Mouse (Mus musculus) adrenal gland, postnatal 36 days (tissue): ENCODE results near the gene Prss1. TPM values are rescaled to one million over a fixed set of nuclear protein-coding genes. Genes with fewer than 3 reads are reported as not detected.
"Not testable (repeated sequence)": the region's sequence is repeated elsewhere in the genome, so short reads cannot be mapped to it uniquely, and the experiment has no call there.

Experiments used
- DNase-seq, 2 experiments: peaks; one replicate each; pipeline ENCODE4 v3.0.0; 2021; ENCODE audit warnings: mixed read lengths in 1 of 2
- long read RNA-seq, 2 experiments: library from polyadenylated mRNA; stranded (forward); transcript quantifications; one replicate each; pipeline ENCODE4 v2.0.0; 2021; ENCODE audit warnings: borderline sequencing depth in 2 of 2
- total RNA-seq, 2 experiments: library from RNA; stranded (reverse); gene quantifications; 2 replicates each; pipeline ENCODE4 v1.2.3; 2021

The Prss1 gene
- total RNA-seq, result not detected
- long read RNA-seq, experiment 1, result 0 reads
- long read RNA-seq, experiment 2, partial matches to known transcripts, result 1 of 7 reads
- long read RNA-seq, experiment 2, other reads (novel, unspliced or antisense), result 6 of 7 reads

GRCm38 (mm10) chr6:41458632-41459031, at the start of gene Prss1:
Gene Prss1 (plus strand): TSS chr6:41458932.
- not testable (repeated sequence) for DNase-seq

DNA sequence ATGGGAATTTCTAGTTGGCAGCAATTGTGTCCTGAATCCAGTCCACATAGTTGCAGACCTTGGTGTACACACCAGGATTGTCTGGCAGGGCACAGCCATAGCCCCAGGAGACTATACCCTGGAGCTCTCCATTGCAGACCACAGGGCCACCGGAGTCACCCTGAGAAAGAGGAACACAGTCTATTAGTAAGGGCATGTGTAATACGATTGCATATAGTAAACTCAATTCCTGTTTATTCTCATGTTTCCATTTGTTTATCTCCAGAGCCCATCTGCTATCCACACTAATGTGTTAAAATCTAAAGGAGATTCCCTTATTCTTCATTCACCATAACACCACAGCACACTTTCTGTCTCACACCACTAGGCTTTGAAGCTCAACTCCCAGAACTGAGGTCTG, 16.5 kb upstream of the Prss1 start:
- DNase-seq, result not testable (repeated sequence)

DNA sequence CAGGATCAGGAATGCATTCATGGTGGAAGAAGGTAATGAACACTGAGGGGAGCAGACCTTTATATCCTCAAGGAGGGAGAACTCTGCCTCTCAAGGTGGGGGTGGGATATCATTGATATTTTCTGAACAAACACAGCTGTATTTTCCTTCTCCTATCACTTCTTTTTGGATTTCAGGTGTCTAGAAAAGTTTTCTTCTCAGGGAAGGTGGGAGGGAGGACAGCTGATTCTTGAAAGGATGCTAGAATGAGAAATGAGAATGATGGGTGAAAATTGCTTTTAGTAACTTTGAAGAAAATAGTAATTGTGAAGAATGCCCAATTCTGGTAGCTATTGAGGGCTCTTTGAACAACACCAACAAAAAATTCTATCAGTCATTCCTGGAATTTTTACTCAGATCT, 12.7 kb upstream of the Prss1 start, which contains the start of gene Gm10334:
Gene Gm10334 (minus strand): TSS at position 101 of the 400 bp plus-strand sequence.
- not testable (repeated sequence) for DNase-seq

DNA sequence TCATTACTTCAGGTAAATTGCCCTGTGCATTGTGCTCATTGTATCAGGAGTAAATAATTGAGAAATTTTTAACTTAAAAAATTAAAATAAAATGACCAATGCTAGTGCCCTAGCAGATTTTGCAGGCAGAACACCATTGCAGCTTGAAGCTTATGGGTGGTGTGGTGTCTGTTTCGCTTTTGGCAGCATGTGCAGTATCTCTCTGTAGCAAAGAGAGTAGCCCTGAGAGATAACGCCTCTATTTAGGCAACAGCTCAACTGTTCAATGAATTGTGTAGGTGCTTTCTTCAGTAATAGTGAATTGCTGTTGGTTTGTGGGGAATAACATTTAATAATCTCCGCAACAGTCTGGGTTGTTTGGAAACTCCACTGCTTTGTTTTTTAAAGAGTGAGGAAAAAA, 40.6 kb downstream of the Prss1 start:
- DNase-seq, result no peak

DNA sequence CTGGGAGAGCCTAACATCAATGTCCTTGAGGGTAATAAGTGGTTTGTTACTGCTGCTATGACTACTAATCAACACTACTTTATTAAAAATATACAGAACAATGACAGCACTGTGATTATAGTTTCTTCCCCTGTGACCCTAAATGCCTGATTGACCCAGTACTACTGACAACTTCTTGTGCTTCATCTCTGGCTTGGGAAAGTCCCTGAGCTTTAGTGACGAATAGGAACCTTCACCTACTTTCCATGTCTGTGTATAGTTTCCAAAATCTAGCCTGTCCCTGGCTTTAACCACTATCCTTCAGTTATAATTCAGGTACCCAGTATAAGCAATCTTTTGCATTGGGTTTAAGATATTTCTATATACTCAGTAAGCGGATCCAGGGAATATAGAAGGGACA, 46.2 kb downstream of the Prss1 start:
- DNase-seq, result no peak

DNA sequence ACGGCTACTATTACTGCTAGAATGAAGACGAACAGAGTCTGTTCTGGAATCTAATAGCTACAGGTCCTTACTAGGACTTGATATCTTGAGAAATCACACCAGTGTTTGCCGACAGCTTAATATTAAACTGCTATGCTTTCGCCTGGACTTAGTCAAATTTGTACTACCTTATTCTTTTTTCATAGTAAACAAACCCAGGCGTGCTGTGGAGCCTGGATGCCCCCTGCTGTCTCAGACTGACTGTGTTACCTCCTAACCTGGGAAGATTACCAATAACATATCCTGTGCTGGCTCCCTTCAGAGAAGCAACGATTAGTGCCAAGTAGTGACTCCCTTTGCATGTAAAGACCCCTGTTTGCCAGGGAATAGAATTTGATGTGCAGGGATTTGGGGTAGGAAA, 46.6 kb downstream of the Prss1 start:
- DNase-seq, result no peak

Other genes with a start within 250 kb of the Prss1 start
- not detected for gene Try4, start 156.7 kb upstream of the Prss1 start, total RNA-seq
- gene Try5, start 142.1 kb upstream of the Prss1 start, total RNA-seq, result not detected
- gene Try10, start 104.8 kb upstream of the Prss1 start, total RNA-seq, result not detected
- gene Prss3, start 81.3 kb upstream of the Prss1 start, total RNA-seq, result not detected
- gene Gm5771, start 66.6 kb upstream of the Prss1 start, total RNA-seq, result not detected
- gene Gm10334, start 12.8 kb upstream of the Prss1 start, total RNA-seq, result not detected
- not detected for gene Prss2, start 62.9 kb downstream of the Prss1 start, total RNA-seq
- 10 to 100 TPM in 1 of 2 experiments, 1 to 10 TPM in 1; 4.4 to 19.0 TPM for gene Ephb6, start 146.6 kb downstream of the Prss1 start, total RNA-seq
- not detected for gene Trpv6, start 177.5 kb downstream of the Prss1 start, total RNA-seq
- under 1 TPM in 1 of 2 experiments, not detected in 1; 0.10 TPM for gene Trpv5, start 221.8 kb downstream of the Prss1 start, total RNA-seq
- gene Llcfc1, start 225.5 kb downstream of the Prss1 start, total RNA-seq, result not detected
- not detected for gene Kel, start 245.4 kb downstream of the Prss1 start, total RNA-seq